Mouse (Mus musculus) intestine, embryonic 14.5 days (tissue): ENCODE measurements around the gene Mmrn2. TPM values are rescaled to one million over a fixed set of nuclear protein-coding genes. Genes with fewer than 3 reads are reported as not detected.

Source experiments
- ATAC-seq: fragments of 200-750 bp; cut with Nextera tagmentation; replicated peaks from 2 replicates; pipeline ENCODE4 v1.8.0; 2017; ENCODE audit warnings: low read depth, moderate number of reproducible peaks, moderate TSS enrichment, moderate library complexity; ENCODE audit not compliant: low FRiP score, low TSS enrichment
- DNase-seq: peaks from one replicate; pipeline ENCODE4 v3.0.0-alpha.2; 2018; ENCODE audit warnings: low spot score
- H3K27ac ChIP-seq: fragments of 300-500 bp; sonication (generic); 2 replicates; pipeline ENCODE4 v1.5.1; 2014; ENCODE audit warnings: low read depth, mild to moderate bottlenecking, control low read depth
- H3K27me3 ChIP-seq: fragments of 300-500 bp; sonication (generic); replicated peaks from 2 replicates; pipeline ENCODE4 v1.6.1; 2014; ENCODE audit warnings: low read length, control low read depth; ENCODE audit not compliant: control insufficient read depth, insufficient read depth
- H3K36me3 ChIP-seq: fragments of 300-500 bp; sonication (generic); 2 replicates; pipeline ENCODE4 v1.6.1; 2014; ENCODE audit warnings: low read length, control low read depth; ENCODE audit not compliant: control insufficient read depth, insufficient read depth
- H3K4me1 ChIP-seq: fragments of 300-500 bp; sonication (generic); replicated peaks from 2 replicates; pipeline ENCODE4 v1.6.1; 2014; ENCODE audit warnings: low read length, control low read depth, mixed read lengths; ENCODE audit not compliant: control insufficient read depth, insufficient read depth
- H3K4me2 ChIP-seq: fragments of 300-500 bp; sonication (generic); 2 replicates; pipeline ENCODE4 v1.6.1; 2014; ENCODE audit warnings: low read length
- H3K4me3 ChIP-seq: fragments of 300-500 bp; sonication (generic); 2 replicates; pipeline ENCODE4 v1.5.1; 2014; ENCODE audit warnings: low read depth, low read length, control low read depth, mixed read lengths
- H3K9ac ChIP-seq: fragments of 300-500 bp; sonication (generic); 2 replicates; pipeline ENCODE4 v1.6.1; 2014; ENCODE audit warnings: mild to moderate bottlenecking, low read length
- H3K9me3 ChIP-seq: fragments of 300-500 bp; sonication (generic); 2 replicates; pipeline ENCODE4 v1.6.1; 2016; ENCODE audit warnings: low read length, control low read depth; ENCODE audit not compliant: control insufficient read depth
- WGBS: fragments of 180-500 bp; shearing (Covaris S2); extraction: QIAGEN DNeasy Blood & Tissue Kit; methylation state at CpG from one replicate; pipeline ENCODE4 v1.1.7; 2014; 5-methylcytosine and 5-hydroxymethylcytosine counted together
- polyA plus RNA-seq: library from polyadenylated mRNA; unstranded; fragments of >200 nt; fragmentation: Nextera tagmentation; extraction: Ambion mirVana; gene quantifications from 2 replicates; pipeline ENCODE4 v1.2.1, GENCODE M21; 2014

Gene Mmrn2
- polyA plus RNA-seq, 1 experiment from 2014 or later: 8.1 TPM

DNA sequence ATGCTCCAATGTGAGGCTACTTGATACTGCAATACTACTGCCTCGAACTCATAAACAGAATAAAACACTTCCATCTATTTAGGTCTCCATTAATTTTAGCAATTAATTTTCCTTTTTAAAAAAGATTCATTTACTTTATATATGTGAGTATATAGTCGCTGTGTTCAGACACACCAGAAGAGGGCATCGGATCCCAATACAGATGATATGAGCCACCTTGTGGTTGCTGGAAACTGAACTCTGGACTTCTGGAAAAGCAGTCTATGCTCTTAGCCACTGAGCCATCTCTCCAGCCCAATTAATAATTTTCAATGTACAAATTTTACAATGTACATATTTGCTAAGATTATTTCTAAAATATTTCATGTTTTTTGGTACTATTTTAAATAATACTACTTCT lies 53.0 kb downstream of the Mmrn2 start:
- H3K27ac ChIP-seq: no peak overlapping the region
- no peak overlapping the region for H3K9ac ChIP-seq
- peaks cover 76% of the 10 kb centered on the region for H3K36me3 ChIP-seq
- DNase-seq: no peak
- H3K4me1 ChIP-seq: no peaks in the 10 kb centered on the region
- no peaks in the 10 kb centered on the region for H3K27me3 ChIP-seq
- H3K4me3 ChIP-seq: no peak overlapping the region
- H3K4me2 ChIP-seq: no peak overlapping the region
- H3K9me3 ChIP-seq: no peaks in the 10 kb centered on the region
- ATAC-seq: no peak
- WGBS: 93% methylated on average over 3 of the region's 3 CpGs

DNA sequence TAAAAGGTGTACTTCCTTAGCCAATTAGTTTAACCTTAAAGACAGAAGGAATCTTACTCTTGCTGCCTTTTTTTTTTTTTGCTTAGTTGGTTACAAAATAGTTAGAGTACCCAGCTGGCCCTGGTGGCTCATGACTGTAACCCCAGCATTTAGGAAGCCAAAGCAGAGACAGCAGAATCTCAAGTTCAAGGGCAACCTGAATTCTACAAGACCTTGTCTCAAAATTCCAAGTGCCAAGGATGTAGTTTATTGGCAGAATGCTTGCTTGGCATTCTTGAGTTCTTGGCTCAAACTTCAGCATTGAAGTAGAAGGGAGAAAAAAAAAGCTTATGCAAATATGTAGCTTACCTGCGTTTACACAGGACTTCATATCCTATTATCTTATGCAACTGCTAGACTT lies 53.8 kb downstream of the Mmrn2 start:
- DNase-seq (no peak), ATAC-seq (no peak)
- no peak overlapping the region for H3K4me2 ChIP-seq
- H3K4me1 ChIP-seq: no peaks in the 10 kb centered on the region
- H3K36me3 ChIP-seq: peaks cover 69% of the 10 kb centered on the region
- no peaks in the 10 kb centered on the region for H3K27me3 ChIP-seq
- H3K27ac ChIP-seq: no peak overlapping the region
- H3K9me3 ChIP-seq: no peaks in the 10 kb centered on the region
- H3K9ac ChIP-seq: no peak overlapping the region
- H3K4me3 ChIP-seq: no peak overlapping the region
- 97% methylated on average over 1 of the region's 1 CpGs for WGBS

DNA sequence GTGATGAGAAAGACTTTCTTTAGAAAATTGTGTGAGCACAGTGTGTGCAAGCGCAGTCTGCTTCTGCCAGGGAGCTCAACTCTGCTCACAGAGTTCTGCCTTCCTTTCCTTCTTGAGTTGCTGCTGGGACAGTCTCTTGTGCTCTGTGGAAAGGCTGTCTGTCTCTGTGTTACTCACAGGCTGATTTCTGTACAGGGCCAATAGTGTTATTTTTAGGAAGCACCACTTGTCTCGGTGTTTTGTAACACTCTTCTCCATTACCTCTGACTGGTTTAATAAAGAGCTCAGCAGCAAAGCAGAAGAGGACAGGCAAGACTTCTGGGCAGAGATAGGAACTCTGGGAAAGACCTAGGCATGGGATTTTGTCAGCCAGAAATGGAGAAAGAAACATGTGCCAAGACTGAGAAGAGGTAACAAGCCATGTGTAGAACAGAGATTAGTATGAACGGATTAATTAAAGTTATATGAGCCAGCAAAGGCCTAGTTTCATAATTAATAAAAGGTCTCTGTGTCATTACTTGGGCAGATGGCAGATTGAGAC lies 65.3 kb downstream of the Mmrn2 start:
- Histone ChIP-seq H3K4me1 (no peaks in the 10 kb centered on the region), H3K27ac (no peak overlapping the region), H3K9me3 (no peaks in the 10 kb centered on the region), H3K27me3 (no peaks in the 10 kb centered on the region), H3K36me3 (peaks cover 61% of the 10 kb centered on the region), H3K9ac (no peak overlapping the region), H3K4me2 (no peak overlapping the region), H3K4me3 (no peak overlapping the region)
- WGBS: 93% methylated on average over 3 of the region's 3 CpGs
- DNase-seq: no peak
- no peak for ATAC-seq

DNA sequence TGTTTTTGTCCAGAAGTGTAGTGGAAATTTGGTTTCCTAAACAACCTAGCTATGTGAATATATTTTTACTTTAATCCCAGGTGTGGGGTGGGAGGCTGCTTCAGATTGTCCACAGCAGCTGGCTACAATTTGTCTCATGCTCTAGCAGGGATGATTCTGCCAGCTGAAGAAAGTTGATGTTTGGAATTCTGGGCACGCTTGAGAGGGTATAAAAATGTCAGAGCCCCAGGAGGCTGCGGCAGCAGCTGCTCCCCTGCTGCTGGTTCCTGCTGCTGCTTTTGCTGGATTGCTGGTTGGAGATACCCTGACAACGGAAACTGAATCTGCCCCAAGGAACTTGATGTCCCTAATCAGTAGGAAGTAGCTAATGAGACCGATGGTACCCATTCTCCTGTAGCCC lies 67.3 kb downstream of the Mmrn2 start:
- H3K9me3 ChIP-seq: no peaks in the 10 kb centered on the region
- DNase-seq: no peak

DNA sequence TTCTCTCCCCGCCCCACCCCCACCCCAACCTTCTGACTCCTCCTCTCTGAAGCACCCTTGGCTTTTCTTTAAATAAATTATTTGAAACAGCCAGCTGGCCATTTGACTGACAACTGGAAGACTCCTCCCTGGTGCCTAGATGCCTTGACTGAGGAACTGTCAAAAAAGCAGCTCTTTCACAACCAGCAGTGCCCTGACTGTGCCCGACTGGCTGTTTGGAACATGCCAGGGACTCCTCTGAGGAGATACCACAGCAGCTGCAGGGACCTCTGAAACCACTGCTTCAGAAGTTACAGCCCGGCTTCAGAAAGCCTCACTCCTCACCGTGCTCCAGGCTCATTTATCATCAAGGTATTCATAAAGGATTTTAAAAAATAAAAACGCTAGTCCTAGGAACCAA lies 69.1 kb downstream of the Mmrn2 start:
- Histone ChIP-seq H3K36me3 (peaks cover 71% of the 10 kb centered on the region), H3K9me3 (no peaks in the 10 kb centered on the region), H3K27ac (no peak overlapping the region), H3K27me3 (no peaks in the 10 kb centered on the region), H3K9ac (no peak overlapping the region), H3K4me3 (no peak overlapping the region), H3K4me2 (no peak overlapping the region), H3K4me1 (0 out of 2 replicates have a peak, but pooled peaks cover 2% of the 10 kb centered on the region)
- ATAC-seq (no peak), DNase-seq (no peak)
- WGBS: 87% methylated on average over 5 of the region's 5 CpGs

More for the DNA sequence above, 67.3 kb downstream of the Mmrn2 start:
- no peak for ATAC-seq
- no peak overlapping the region for H3K4me3 ChIP-seq
- no peaks in the 10 kb centered on the region for H3K4me1 ChIP-seq
- H3K36me3 ChIP-seq: peaks cover 68% of the 10 kb centered on the region
- H3K27ac ChIP-seq: no peak overlapping the region
- no peak overlapping the region for H3K9ac ChIP-seq
- H3K4me2 ChIP-seq: no peak overlapping the region
- 75% methylated on average over 4 of the region's 4 CpGs for WGBS
- no peaks in the 10 kb centered on the region for H3K27me3 ChIP-seq

DNA sequence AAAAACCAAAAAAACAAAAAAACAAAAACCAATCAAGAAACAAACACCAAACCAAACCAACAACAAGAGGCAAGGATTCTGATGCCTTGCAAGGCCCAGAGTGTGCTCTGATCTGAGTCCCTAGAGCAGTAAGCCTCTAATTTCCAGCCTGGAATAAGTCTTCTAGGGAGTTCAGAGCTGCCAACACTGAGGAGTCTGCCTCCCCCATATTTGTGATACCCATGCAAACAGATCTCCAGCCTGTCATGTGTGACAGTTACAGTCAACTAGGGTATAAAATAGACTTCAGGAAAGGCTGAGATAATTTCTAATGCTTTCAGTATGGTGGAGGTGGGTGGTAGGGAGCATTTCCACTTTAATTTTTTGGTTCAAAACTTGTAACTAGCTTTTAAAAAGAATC lies 69.7 kb downstream of the Mmrn2 start:
- Histone ChIP-seq H3K4me1 (peaks cover 4% of the 10 kb centered on the region), H3K27ac (no peak overlapping the region), H3K4me3 (no peak overlapping the region), H3K9ac (no peak overlapping the region), H3K9me3 (no peaks in the 10 kb centered on the region), H3K36me3 (peaks cover 66% of the 10 kb centered on the region), H3K4me2 (no peak overlapping the region), H3K27me3 (no peaks in the 10 kb centered on the region)
- ATAC-seq (no peak), DNase-seq (no peak)

DNA sequence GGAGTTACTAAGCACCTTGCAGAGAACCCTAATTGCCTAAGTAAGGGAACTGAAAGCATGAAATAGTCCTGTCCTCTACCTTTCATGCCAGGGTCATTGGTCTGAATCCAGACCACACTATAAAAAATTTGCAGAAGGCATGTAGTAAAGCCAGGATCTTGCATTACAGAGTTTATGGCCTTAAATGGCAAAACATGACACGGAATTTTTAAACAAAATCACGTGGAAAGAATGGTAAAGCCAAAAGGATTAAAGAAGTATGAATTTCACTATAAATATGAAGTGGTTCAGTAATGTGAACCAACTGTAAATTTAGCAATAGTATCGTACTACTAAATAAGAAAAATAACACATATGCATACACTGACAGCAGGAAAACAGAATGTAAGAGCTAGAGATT lies 70.1 kb downstream of the Mmrn2 start:
- ATAC-seq: no peak
- DNase-seq: no peak
- WGBS: 60% methylated on average over 3 of the region's 3 CpGs

DNA sequence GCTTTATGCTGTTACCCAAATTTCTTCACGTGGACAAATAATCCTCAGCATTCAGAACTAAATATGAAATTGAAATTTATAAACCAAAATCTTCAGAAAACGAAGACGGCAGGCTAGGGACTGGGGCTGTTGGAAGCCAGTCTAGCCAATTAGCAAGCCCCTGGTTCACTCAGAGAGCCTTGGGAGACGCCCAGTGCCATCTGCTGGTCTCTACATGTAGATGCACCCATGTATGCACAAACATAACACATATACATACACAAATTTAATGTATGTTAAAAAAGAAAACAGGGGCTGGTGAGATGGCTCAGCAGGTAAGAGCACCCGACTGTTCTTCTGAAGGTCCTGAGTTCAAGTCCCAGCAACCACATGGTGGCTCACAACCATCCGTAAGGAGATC lies 71.4 kb downstream of the Mmrn2 start:
- H3K4me2 ChIP-seq: no peak overlapping the region
- no peaks in the 10 kb centered on the region for H3K27me3 ChIP-seq
- DNase-seq (no peak), ATAC-seq (no peak)
- H3K9ac ChIP-seq: no peak overlapping the region
- peaks cover 49% of the 10 kb centered on the region for H3K36me3 ChIP-seq
- H3K4me3 ChIP-seq: no peak overlapping the region
- no peak overlapping the region for H3K27ac ChIP-seq
- H3K9me3 ChIP-seq: no peaks in the 10 kb centered on the region
- 97% methylated on average over 6 of the region's 6 CpGs for WGBS
- peaks cover 10% of the 10 kb centered on the region for H3K4me1 ChIP-seq

More for the DNA sequence above, 70.1 kb downstream of the Mmrn2 start:
- peaks cover 8% of the 10 kb centered on the region for H3K4me1 ChIP-seq
- peaks cover 61% of the 10 kb centered on the region for H3K36me3 ChIP-seq
- no peak overlapping the region for H3K4me3 ChIP-seq
- no peaks in the 10 kb centered on the region for H3K27me3 ChIP-seq
- no peaks in the 10 kb centered on the region for H3K9me3 ChIP-seq
- H3K4me2 ChIP-seq: no peak overlapping the region
- H3K9ac ChIP-seq: no peak overlapping the region
- H3K27ac ChIP-seq: no peak overlapping the region

DNA sequence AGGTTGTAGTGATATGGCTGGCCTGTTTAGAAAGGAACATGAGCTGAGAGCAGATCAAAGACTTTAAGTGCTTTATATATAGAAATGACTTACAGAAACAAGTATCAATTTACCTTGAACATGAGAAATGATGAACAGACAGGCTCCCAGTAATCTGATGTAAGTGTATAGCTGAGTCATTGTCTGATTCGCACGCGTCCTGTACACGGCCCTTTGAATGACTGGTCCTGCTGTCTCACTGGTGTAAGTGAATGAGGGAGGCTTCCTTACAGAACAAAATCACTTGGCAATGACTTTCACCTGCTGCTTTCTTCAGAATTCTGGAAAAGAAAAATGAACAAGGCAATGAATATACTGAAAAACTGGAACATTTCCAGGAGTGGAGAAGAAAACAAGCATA lies 72.4 kb downstream of the Mmrn2 start:
- Histone ChIP-seq H3K27me3 (no peaks in the 10 kb centered on the region), H3K36me3 (peaks cover 40% of the 10 kb centered on the region), H3K27ac (no peak overlapping the region), H3K9ac (no peak overlapping the region), H3K4me2 (no peak overlapping the region), H3K4me1 (peaks cover 10% of the 10 kb centered on the region), H3K9me3 (no peaks in the 10 kb centered on the region), H3K4me3 (no peak overlapping the region)
- ATAC-seq (no peak), DNase-seq (no peak)
- 90% methylated on average over 4 of the region's 4 CpGs for WGBS
